Mouse (Mus musculus) testis, adult 2 months (tissue): ENCODE measurements around the gene Scgb1a1. TPM values are rescaled to one million over a fixed set of nuclear protein-coding genes. Genes with fewer than 3 reads are reported as not detected.

Experiments
- H3K27ac ChIP-seq: fragments of 200-500 bp; 2 replicates; pipeline ENCODE4 v1.5.1; 2012; ENCODE audit warnings: low read depth, low read length; ENCODE audit not compliant: control insufficient read depth, insufficient read depth
- H3K27me3 ChIP-seq: fragments of 200-500 bp; 2 replicates; pipeline ENCODE4 v1.6.1; 2012; ENCODE audit warnings: mild to moderate bottlenecking, low read length, moderate library complexity; ENCODE audit not compliant: control insufficient read depth, insufficient read depth
- H3K36me3 ChIP-seq: fragments of 200-500 bp; 2 replicates; pipeline ENCODE4 v1.6.1; 2012; ENCODE audit warnings: mild to moderate bottlenecking, low read length; ENCODE audit not compliant: control insufficient read depth, insufficient read depth
- H3K4me1 ChIP-seq: fragments of 200-500 bp; 2 replicates; pipeline ENCODE4 v1.6.1; 2012; ENCODE audit warnings: low read length; ENCODE audit not compliant: control insufficient read depth, insufficient read depth
- H3K4me3 ChIP-seq: fragments of 200-500 bp; 2 replicates; pipeline ENCODE4 v1.5.1; 2012; ENCODE audit warnings: low read depth, mild to moderate bottlenecking, low read length, moderate library complexity, mixed read lengths; ENCODE audit not compliant: control insufficient read depth
- CTCF ChIP-seq: fragments of 200-500 bp; IDR thresholded peaks from 2 replicates; pipeline ENCODE4 v1.5.1; 2012; ENCODE audit warnings: low read depth, mild to moderate bottlenecking, inconsistent platforms, low read length, moderate library complexity; ENCODE audit not compliant: control insufficient read depth, insufficient read depth, insufficient replicate concordance
- POLR2A ChIP-seq: fragments of 200-500 bp; IDR thresholded peaks from 2 replicates; pipeline ENCODE4 v1.6.1; 2012; ENCODE audit warnings: low read depth, mild to moderate bottlenecking, inconsistent platforms, low read length, moderate library complexity; ENCODE audit not compliant: control insufficient read depth
- polyA plus RNA-seq: library from polyadenylated mRNA; depleted of rRNA; stranded (reverse); fragments of >200 nt; gene quantifications from 2 replicates; pipeline ENCODE4 v1.2.3, GENCODE M21; 2012

The Scgb1a1 gene
- polyA plus RNA-seq, 1 experiment, result 0.41 TPM

DNA sequence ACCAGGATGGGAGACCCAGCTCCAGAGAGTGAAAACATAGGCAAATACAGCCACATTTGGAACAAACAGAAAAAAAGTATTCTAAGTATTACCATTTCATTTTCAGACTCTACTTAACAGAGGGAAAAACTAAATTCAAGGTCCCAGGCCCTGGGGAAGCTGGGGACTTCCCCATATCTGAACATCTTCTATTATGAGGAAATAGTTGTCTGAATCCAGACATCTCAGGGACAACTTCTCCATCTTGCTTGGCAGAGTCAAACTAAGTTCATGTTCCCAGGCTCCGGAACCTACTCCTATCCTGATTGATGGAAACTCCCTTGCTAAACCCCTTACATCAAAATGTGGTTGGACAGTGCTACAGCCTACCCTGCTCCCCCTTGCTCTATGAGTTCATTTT, 34.6 kb upstream of the Scgb1a1 start:
- Histone ChIP-seq H3K36me3 (no peaks in the 10 kb centered on the region; the same call in none of the 2 replicates), H3K27me3 (no peaks in the 10 kb centered on the region), H3K27ac (no peak overlapping the region), H3K4me1 (no peaks in the 10 kb centered on the region), H3K4me3 (no peak overlapping the region)
- no peak for TF ChIP-seq CTCF
- no peak for TF ChIP-seq POLR2A

DNA sequence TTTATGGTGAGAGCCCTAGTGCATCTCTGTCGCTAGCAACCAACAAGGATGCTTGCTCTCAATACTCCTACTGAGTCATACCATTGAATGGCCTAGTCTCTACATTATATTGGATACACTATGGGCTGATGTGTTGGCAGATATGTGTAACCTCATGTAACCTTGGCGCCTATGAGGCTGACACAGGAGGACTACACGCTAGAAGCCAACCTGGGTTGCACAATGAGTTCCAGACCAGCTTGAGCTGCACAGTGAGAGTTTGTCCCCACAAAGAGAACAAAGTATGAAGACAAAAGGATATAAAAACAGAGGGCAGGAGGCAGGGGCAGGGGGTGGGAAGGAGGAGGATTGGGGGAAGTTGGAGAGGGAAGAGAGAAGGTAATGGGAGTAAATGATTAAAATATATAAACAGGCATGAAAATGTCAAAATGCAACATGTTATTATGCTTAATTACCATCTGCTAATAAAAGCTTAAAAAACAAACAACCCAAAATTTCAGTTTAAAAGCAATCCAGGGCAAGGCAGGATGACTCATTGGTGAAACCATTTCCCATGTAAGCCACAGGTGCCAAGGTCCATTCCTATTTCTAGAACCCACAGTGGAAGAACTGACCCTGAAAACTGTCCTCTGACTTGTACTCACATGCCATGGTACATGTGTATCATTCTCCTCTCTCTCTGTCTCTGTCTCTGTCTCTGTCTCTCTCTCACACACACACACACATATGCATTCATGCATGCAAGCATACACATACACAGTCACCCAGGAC, 32.1 kb upstream of the Scgb1a1 start:
- H3K4me3 ChIP-seq, result no peak overlapping the region
- no peak for TF ChIP-seq CTCF
- TF ChIP-seq POLR2A, result no peak
- no peaks in the 10 kb centered on the region for H3K27me3 ChIP-seq
- no peak overlapping the region for H3K27ac ChIP-seq
- H3K4me1 ChIP-seq, result no peaks in the 10 kb centered on the region
- H3K36me3 ChIP-seq, result no peaks in the 10 kb centered on the region; the same call in none of the 2 replicates

DNA sequence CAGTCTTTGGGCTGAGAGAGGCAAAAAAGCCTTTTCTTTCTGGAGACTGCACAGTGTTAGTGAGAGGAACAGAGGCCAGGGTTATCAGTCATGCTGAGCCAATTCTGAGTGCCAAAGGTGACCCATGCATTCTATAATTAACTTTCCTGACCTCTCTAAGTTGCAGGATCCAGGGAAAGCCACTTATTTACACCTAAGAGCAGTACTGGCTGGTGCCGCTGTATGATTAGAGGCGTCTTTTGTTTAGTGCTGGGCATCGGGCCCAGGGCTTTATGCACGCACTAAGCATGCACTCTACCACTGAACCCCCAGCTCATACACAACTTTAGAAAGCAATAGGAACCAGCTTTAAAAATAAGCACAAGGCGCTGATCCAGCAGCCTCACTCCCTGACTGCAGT, 29.5 kb upstream of the Scgb1a1 start:
- Histone ChIP-seq H3K36me3 (no peaks in the 10 kb centered on the region; the same call in none of the 2 replicates), H3K27ac (no peak overlapping the region), H3K27me3 (no peaks in the 10 kb centered on the region), H3K4me1 (no peaks in the 10 kb centered on the region), H3K4me3 (no peak overlapping the region)
- TF ChIP-seq POLR2A, result no peak
- no peak for TF ChIP-seq CTCF

DNA sequence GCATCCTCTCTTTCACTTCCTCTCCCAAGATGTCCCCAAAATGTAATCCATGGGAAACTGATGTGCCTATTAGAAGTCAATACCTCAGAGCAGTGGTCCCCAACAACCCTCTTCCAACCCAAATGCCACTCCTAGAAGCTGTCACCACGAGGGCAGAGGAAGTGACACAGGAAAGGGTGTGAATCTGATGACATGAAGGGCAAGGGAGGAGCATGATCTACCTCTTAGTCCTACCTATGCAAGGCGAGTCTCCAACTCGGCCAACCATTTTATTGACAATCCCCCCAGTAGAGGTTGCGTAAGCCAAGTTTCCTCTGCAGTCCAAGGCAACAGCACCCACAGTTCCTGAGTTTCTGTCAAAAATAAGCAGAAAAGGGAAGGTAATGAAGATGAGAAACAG, 28.5 kb upstream of the Scgb1a1 start:
- Histone ChIP-seq H3K27ac (no peak overlapping the region), H3K27me3 (no peaks in the 10 kb centered on the region), H3K4me3 (no peak overlapping the region), H3K36me3 (no peaks in the 10 kb centered on the region; the same call in none of the 2 replicates), H3K4me1 (no peaks in the 10 kb centered on the region)
- no peak for TF ChIP-seq CTCF

DNA sequence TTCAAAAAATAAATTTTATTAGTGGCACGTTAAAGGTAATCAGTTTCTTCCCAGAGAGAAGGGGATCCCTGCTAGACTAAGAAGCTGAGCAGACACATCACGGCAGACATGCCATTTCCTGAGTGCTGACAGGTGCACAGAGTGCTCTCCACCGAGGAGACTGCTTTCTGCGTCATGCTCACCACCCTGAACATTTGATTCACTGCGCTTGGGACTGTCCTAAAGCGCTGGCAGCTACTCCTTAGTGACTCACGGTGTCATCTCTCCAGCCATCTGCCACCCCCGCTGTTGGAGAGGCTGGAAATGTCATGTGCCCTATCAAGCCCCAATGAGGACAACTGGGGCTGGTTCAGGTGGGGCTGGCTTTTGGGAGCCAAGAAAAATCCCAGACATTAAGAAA, 24.3 kb upstream of the Scgb1a1 start:
- Histone ChIP-seq H3K36me3 (no peaks in the 10 kb centered on the region; the same call in 1 of the 2 replicates), H3K27me3 (no peaks in the 10 kb centered on the region), H3K4me3 (no peak overlapping the region), H3K4me1 (no peaks in the 10 kb centered on the region), H3K27ac (no peak overlapping the region)
- no peak for TF ChIP-seq POLR2A

DNA sequence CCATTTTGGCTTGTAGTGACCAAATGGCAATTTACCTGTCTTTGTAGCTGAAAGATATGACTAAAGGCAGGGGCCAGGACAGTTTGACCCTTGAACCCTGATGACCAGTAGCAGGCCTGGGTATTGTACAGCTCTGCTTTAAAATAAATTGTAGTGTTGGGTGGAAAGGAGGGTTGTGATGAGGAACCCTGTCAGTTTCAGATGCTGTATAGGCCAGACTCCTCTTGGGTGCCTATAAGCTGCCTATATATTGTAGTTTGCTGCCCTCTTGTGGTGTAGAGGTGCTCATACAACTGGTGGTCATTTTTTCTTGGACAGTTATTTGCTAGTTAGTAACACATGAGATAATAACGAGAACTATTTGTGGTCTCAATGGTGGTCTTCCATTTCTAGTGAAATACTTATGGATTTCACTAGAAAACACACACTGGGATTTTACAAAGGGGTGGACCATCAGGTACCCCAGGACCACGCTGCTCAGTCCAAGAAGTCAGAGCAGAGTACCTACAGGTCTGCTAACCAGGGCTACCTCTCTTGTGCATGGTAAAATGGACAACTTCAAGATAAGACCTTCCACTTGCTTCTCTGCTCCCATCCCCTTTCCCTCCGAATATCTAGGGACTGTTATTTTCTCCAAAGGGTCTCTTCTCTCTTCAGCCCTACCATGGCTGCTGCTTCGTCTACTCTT, 22.6 kb upstream of the Scgb1a1 start:
- no peaks in the 10 kb centered on the region for H3K27me3 ChIP-seq
- H3K27ac ChIP-seq, result no peak overlapping the region; the same call in 1 of the 2 replicates
- TF ChIP-seq CTCF, result no peak
- no peak for TF ChIP-seq POLR2A
- no peak overlapping the region for H3K4me3 ChIP-seq
- peaks cover 4% of the 10 kb centered on the region; the same call in 1 of the 2 replicates for H3K4me1 ChIP-seq
- H3K36me3 ChIP-seq, result no peaks in the 10 kb centered on the region; the same call in 1 of the 2 replicates

DNA sequence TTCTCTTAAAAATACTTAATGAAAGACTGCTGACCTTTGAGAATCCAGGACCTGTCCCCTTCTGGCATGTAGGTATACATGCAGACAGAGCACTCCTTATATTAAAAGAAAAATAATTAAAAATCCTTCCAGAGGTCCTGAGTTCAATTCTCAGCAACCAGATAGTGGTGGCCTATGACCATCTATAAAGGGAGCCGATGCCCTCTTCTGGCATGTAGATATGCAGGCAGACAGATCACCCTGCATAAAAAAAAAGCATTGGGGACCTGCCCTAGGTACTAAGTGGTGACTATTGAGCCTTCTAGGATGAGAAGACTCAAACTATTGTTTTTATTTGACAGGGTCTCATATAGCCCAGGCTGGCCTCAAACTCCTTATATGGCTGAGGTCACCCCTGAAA, 20.8 kb upstream of the Scgb1a1 start:
- TF ChIP-seq POLR2A (no peak), CTCF (no peak)
- Histone ChIP-seq H3K4me1 (peaks cover 4% of the 10 kb centered on the region; the same call in 1 of the 2 replicates), H3K27me3 (no peaks in the 10 kb centered on the region), H3K4me3 (no peak overlapping the region), H3K27ac (no peak overlapping the region), H3K36me3 (no peaks in the 10 kb centered on the region)

DNA sequence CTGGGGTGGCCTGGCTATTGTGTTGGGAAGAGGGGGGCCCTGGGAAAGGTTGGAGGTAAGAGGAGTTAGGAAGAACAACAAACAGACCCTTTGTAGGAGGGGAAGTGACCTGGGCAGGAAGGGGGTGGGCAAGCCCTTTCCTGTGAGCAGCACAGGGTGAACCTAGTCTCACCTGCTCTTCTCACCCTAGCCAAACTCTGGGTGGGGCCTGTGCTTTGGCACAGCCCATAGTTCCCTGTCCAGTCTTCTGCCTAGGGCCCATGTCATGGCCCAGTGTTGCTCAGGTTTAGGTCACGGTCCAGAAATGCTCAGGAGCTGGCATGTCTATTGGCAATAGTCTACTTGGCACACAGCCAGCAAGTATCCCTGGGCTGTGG, 19.6 kb upstream of the Scgb1a1 start:
- H3K27ac ChIP-seq, result peak overlapping the region; percentile 3; the same call in 1 of the 2 replicates
- peaks cover 4% of the 10 kb centered on the region; the same call in 1 of the 2 replicates for H3K4me1 ChIP-seq
- no peak overlapping the region for H3K4me3 ChIP-seq
- no peaks in the 10 kb centered on the region for H3K36me3 ChIP-seq
- TF ChIP-seq POLR2A, result no peak
- TF ChIP-seq CTCF, result no peak
- no peaks in the 10 kb centered on the region for H3K27me3 ChIP-seq
